Mouse (Mus musculus): ENCODE measurements around the gene Stat5b. TPM values are rescaled to one million over a fixed set of nuclear protein-coding genes. Genes with fewer than 3 reads are reported as not detected.
"Not testable (repeated sequence)": the region's sequence is repeated elsewhere in the genome, so short reads cannot be mapped to it uniquely, and the experiment has no call there.

Stat5b gene
- total and polyA plus RNA-seq, 3 experiments, result 29.3 to 37.0 (median 32.3) TPM

GRCm38 (mm10) chr11:100795386-100795785 lies 55.1 kb downstream of the Stat5b start:
- H3K4me1 ChIP-seq (ENCODE audit: control insufficient read depth in 1 of 2, insufficient read depth in 2 of 2, low read length in 2 of 2), result no peaks in the 10 kb centered on the region
- no peaks in the 10 kb centered on the region for H3K79me2 ChIP-seq (ENCODE audit: control insufficient read depth, insufficient read depth, low read length, poor library complexity)
- DNase-seq (ENCODE audit: low read depth, low spot score), result no peak
- no peaks in the 10 kb centered on the region for H3K9me3 ChIP-seq (replicated peaks; ENCODE audit: insufficient read depth, low read length)
- peaks cover 0 to 8% of the 10 kb centered on the region in 2 experiments; a peak in 2 of 4 replicates for H3K36me3 ChIP-seq (ENCODE audit: control insufficient read depth in 1 of 2, insufficient read depth in 2 of 2, low read length in 2 of 2)
- H3K27ac ChIP-seq (ENCODE audit: control insufficient read depth, low read depth, low read length), result no peak overlapping the region
- H3K4me3 ChIP-seq (ENCODE audit: control insufficient read depth in 1 of 2, insufficient read depth in 1 of 2, low read depth in 2 of 2, low read length in 2 of 2), result no peak overlapping the region
- TF ChIP-seq NELFE (IDR thresholded peaks at IDR 0.05; ENCODE audit: low read depth, low read length), result no peak
- no peak for TF ChIP-seq RCOR1 (IDR thresholded peaks at IDR 0.05; ENCODE audit: low read depth, low read length)
- TF ChIP-seq MAZ (IDR thresholded peaks at IDR 0.05; ENCODE audit: low read depth, low read length), result no peak
- TF ChIP-seq RAD21 (IDR thresholded peaks at IDR 0.05; ENCODE audit: low read depth, low read length), result no peak
- no peak for TF ChIP-seq BHLHE40 (IDR thresholded peaks at IDR 0.05; ENCODE audit: borderline replicate concordance, low read depth, low read length)
- no peak for TF ChIP-seq POLR2A (IDR thresholded peaks at IDR 0.05; ENCODE audit: control insufficient read depth in 1 of 2, insufficient read depth in 1 of 2, low read depth in 1 of 2, low read length in 2 of 2, poor library complexity in 1 of 2)
- TF ChIP-seq POLR2AphosphoS2 (IDR thresholded peaks at IDR 0.05; ENCODE audit: low read length), result no peak
- no peak for TF ChIP-seq CHD1 (IDR thresholded peaks at IDR 0.05; ENCODE audit: low read depth, low read length)
- TF ChIP-seq NRF1 (IDR thresholded peaks at IDR 0.05; ENCODE audit: insufficient read depth, low read depth, low read length, poor library complexity, severe bottlenecking), result no peak
- no peak for TF ChIP-seq GATA1 (IDR thresholded peaks at IDR 0.05; ENCODE audit: low read depth, low read length)
- no peak for TF ChIP-seq MEF2A (IDR thresholded peaks at IDR 0.05; ENCODE audit: extremely low read depth, insufficient replicate concordance, low read depth, low read length, poor library complexity, severe bottlenecking)
- no peak for TF ChIP-seq TCF12 (IDR thresholded peaks at IDR 0.05; ENCODE audit: low read depth, low read length)
- no peak for TF ChIP-seq MAX (IDR thresholded peaks at IDR 0.05; ENCODE audit: low read length)
- TF ChIP-seq KAT2A (conservative IDR thresholded peaks at IDR 0.05; ENCODE audit: low read depth, low read length), result no peak
- TF ChIP-seq HCFC1 (IDR thresholded peaks at IDR 0.05; ENCODE audit: low read depth, low read length), result no peak
- no peak for TF ChIP-seq MYC (IDR thresholded peaks at IDR 0.05; ENCODE audit: low read depth, low read length)
- TF ChIP-seq USF1 (IDR thresholded peaks at IDR 0.05; ENCODE audit: low read depth, low read length), result no peak
- TF ChIP-seq MAFK (IDR thresholded peaks at IDR 0.05; ENCODE audit: borderline replicate concordance, low read depth, low read length), result no peak
- no peak for TF ChIP-seq ELF1 (IDR thresholded peaks at IDR 0.05; ENCODE audit: low read depth, low read length)
- H3K27me3 ChIP-seq (ENCODE audit: control insufficient read depth in 1 of 2, insufficient read depth in 2 of 2, low read length in 2 of 2), result no peaks in the 10 kb centered on the region
- no peak overlapping the region for H3K9ac ChIP-seq (ENCODE audit: control insufficient read depth, low read depth, low read length, poor library complexity, severe bottlenecking)

- H3K4me1 ChIP-seq (ENCODE audit: control insufficient read depth in 1 of 2, insufficient read depth in 2 of 2, low read length in 2 of 2), result no peaks in the 10 kb centered on the region
- H3K9me3 ChIP-seq (replicated peaks; ENCODE audit: insufficient read depth, low read length), result no peaks in the 10 kb centered on the region
- H3K36me3 ChIP-seq (ENCODE audit: control insufficient read depth in 1 of 2, insufficient read depth in 2 of 2, low read length in 2 of 2), result peaks cover 0 to 11% of the 10 kb centered on the region in 2 experiments; a peak in 2 of 4 replicates
- H3K9ac ChIP-seq (ENCODE audit: control insufficient read depth, low read depth, low read length, poor library complexity, severe bottlenecking), result no peak overlapping the region
- TF ChIP-seq NELFE (IDR thresholded peaks at IDR 0.05; ENCODE audit: low read depth, low read length) (no peak), GABPA (IDR thresholded peaks at IDR 0.05; ENCODE audit: low read depth, low read length) (no peak), EP300 (IDR thresholded peaks at IDR 0.05; ENCODE audit: low read depth in 1 of 2, low read length in 2 of 2) (no peak), CHD2 (IDR thresholded peaks at IDR 0.05; ENCODE audit: low read length) (no peak), UBTF (IDR thresholded peaks at IDR 0.05; ENCODE audit: borderline replicate concordance, insufficient read depth, low read depth, low read length) (no peak), ZKSCAN1 (IDR thresholded peaks at IDR 0.05; ENCODE audit: low read depth, low read length) (no peak), MXI1 (IDR thresholded peaks at IDR 0.05; ENCODE audit: low read depth, low read length) (no peak), RCOR1 (IDR thresholded peaks at IDR 0.05; ENCODE audit: low read depth, low read length) (no peak), MYC (IDR thresholded peaks at IDR 0.05; ENCODE audit: low read depth, low read length) (no peak)
- H3K27me3 ChIP-seq (ENCODE audit: control insufficient read depth in 1 of 2, insufficient read depth in 2 of 2, low read length in 2 of 2), result no peaks in the 10 kb centered on the region
- no peaks in the 10 kb centered on the region for H3K79me2 ChIP-seq (ENCODE audit: control insufficient read depth, insufficient read depth, low read length, poor library complexity)
- H3K27ac ChIP-seq (ENCODE audit: control insufficient read depth, low read depth, low read length), result no peak overlapping the region
- no peak overlapping the region for H3K4me3 ChIP-seq (ENCODE audit: control insufficient read depth in 1 of 2, insufficient read depth in 1 of 2, low read depth in 2 of 2, low read length in 2 of 2)
- DNase-seq (ENCODE audit: low read depth, low spot score), result no peak
Measured at GRCm38 (mm10) chr11:100791457-100792049, 59.0 kb downstream of the Stat5b start.

GRCm38 (mm10) chr11:100790644-100791043 lies 59.9 kb downstream of the Stat5b start:
- H3K9ac ChIP-seq (ENCODE audit: control insufficient read depth, low read depth, low read length, poor library complexity, severe bottlenecking); H3K4me1 ChIP-seq (ENCODE audit: control insufficient read depth in 1 of 2, insufficient read depth in 2 of 2, low read length in 2 of 2); H3K79me2 ChIP-seq (ENCODE audit: control insufficient read depth, insufficient read depth, low read length, poor library complexity); H3K4me3 ChIP-seq (ENCODE audit: control insufficient read depth in 1 of 2, insufficient read depth in 1 of 2, low read depth in 2 of 2, low read length in 2 of 2); H3K27ac ChIP-seq (ENCODE audit: control insufficient read depth, low read depth, low read length); H3K27me3 ChIP-seq (ENCODE audit: control insufficient read depth in 1 of 2, insufficient read depth in 2 of 2, low read length in 2 of 2); H3K9me3 ChIP-seq (replicated peaks; ENCODE audit: insufficient read depth, low read length); DNase-seq (ENCODE audit: low read depth, low spot score): not testable (repeated sequence)
- H3K36me3 ChIP-seq (ENCODE audit: control insufficient read depth in 1 of 2, insufficient read depth in 2 of 2, low read length in 2 of 2), result peaks cover 0 to 12% of the 10 kb centered on the region in 2 experiments; a peak in 2 of 4 replicates

All from MEL (cell line).